Mouse (Mus musculus) MEL (cell line): ENCODE data around the gene Gm4064. TPM values are rescaled to one million over a fixed set of nuclear protein-coding genes. Genes with fewer than 3 reads are reported as not detected.
"Not testable (repeated sequence)": the region's sequence is repeated elsewhere in the genome, so short reads cannot be mapped to it uniquely, and the experiment has no call there.

Source experiments
- DNase-seq: peaks from one replicate; pipeline ENCODE4 v3.0.0; 2011; ENCODE audit warnings: low read depth, low spot score
- H3K27ac ChIP-seq: 2 replicates; pipeline ENCODE4 v1.5.1; 2012; ENCODE audit warnings: low read depth, mild to moderate bottlenecking, control low read depth, low read length, moderate library complexity; ENCODE audit not compliant: control insufficient read depth
- H3K27me3 ChIP-seq, 2 experiments: fragments of 150-350 bp in 1 of 2; sonication (generic) in 1 of 2; 2 replicates each; pipeline ENCODE4 v1.6.1; 2012; ENCODE audit warnings: low read length in 2 of 2, mild to moderate bottlenecking in 2 of 2, improper control_type of control experiment in 1 of 2, moderate library complexity in 1 of 2; ENCODE audit not compliant: insufficient read depth in 2 of 2, control insufficient read depth in 1 of 2
- H3K36me3 ChIP-seq, 2 experiments: 2 replicates each; pipeline ENCODE4 v1.6.1; 2012 to 2014; ENCODE audit warnings: low read length in 2 of 2, improper control_type of control experiment in 1 of 2, inconsistent platforms in 1 of 2, mild to moderate bottlenecking in 1 of 2; ENCODE audit not compliant: insufficient read depth in 2 of 2, control insufficient read depth in 1 of 2
- H3K4me1 ChIP-seq, 2 experiments: fragments of 150-350 bp in 1 of 2; sonication (generic) in 1 of 2; 2 replicates each; pipeline ENCODE4 v1.6.1; 2012; ENCODE audit warnings: low read length in 2 of 2, improper control_type of control experiment in 1 of 2, mild to moderate bottlenecking in 1 of 2; ENCODE audit not compliant: insufficient read depth in 2 of 2, control insufficient read depth in 1 of 2
- H3K4me3 ChIP-seq, 2 experiments: fragments of 150-350 bp in 1 of 2; sonication (generic) in 1 of 2; 2 replicates each; pipeline ENCODE4 v1.5.1; 2012; ENCODE audit warnings: low read depth in 2 of 2, low read length in 2 of 2, mild to moderate bottlenecking in 2 of 2, moderate library complexity in 2 of 2, control low read depth in 1 of 2, improper control_type of control experiment in 1 of 2; ENCODE audit not compliant: control insufficient read depth in 1 of 2, insufficient read depth in 1 of 2
- H3K79me2 ChIP-seq: 2 replicates; pipeline ENCODE4 v1.6.1; 2012; ENCODE audit warnings: mild to moderate bottlenecking, low read length, moderate library complexity; ENCODE audit not compliant: control insufficient read depth, poor library complexity, insufficient read depth
- H3K9ac ChIP-seq: 2 replicates; pipeline ENCODE4 v1.6.1; 2012; ENCODE audit warnings: low read depth, mild to moderate bottlenecking, control low read depth, low read length, moderate library complexity; ENCODE audit not compliant: control insufficient read depth, poor library complexity, severe bottlenecking
- H3K9me3 ChIP-seq: fragments of 150-350 bp; sonication (generic); replicated peaks from 2 replicates; pipeline ENCODE4 v1.6.1; 2012; ENCODE audit warnings: mild to moderate bottlenecking, low read length, improper control_type of control experiment, moderate library complexity; ENCODE audit not compliant: insufficient read depth
- polyA plus RNA-seq, 2 experiments: library from polyadenylated mRNA; stranded (reverse) in 1 of 2; unstranded in 1 of 2; fragments of >175 nt in 1 of 2; fragments of >200 nt in 1 of 2; gene quantifications; 2 replicates each; pipeline versions ENCODE4 v1.2.1 to v1.2.4; 2012; ENCODE audit warnings: low replicate concordance in 2 of 2, low read depth in 1 of 2; ENCODE audit not compliant: insufficient read length in 2 of 2, insufficient read depth in 1 of 2, missing spikeins in 1 of 2
- total RNA-seq: library from RNA; depleted of rRNA; stranded (reverse); fragments of 300-350 nt; gene quantifications from 2 replicates; pipeline ENCODE4 v1.2.3, GENCODE M21; 2012; rRNA removed

Gm4064 gene
- total RNA-seq = not detected in 2 replicates
- polyA plus RNA-seq = not detected

- H3K9me3 ChIP-seq, H3K9ac ChIP-seq, DNase-seq, H3K79me2 ChIP-seq, H3K36me3 ChIP-seq, H3K4me3 ChIP-seq, H3K4me1 ChIP-seq, H3K27ac ChIP-seq, H3K27me3 ChIP-seq: not testable (repeated sequence)
Observed at GRCm38 (mm10) chrY:2796105-2796504, at the start of gene Gm4064. Gene Gm4064 (minus strand): TSS chrY:2796205.

DNA sequence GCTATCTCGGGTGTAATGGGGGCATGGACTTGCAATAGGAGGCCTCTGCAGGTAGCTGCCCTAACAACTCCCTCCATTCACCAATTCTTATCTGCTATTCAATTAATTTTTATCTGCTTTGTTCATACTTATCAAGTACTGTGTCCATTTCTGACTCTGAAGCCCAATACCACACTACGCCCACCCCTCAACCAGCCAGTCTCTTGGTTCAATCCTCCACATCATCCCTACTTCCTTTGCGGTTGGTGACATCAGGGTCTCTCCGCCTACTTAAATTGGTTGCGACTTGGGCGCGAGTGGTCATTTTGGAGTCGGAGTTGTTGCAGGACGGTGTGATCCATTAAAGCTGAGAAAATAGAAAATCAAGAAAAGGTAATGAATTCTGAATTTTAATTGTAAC lies 34.4 kb upstream of the Gm4064 start, which contains the start of the genes Rbmy and Gm10256:
TSS of gene Rbmy (plus strand) at position 301 of the 400 bp plus-strand sequence.
TSS of gene Gm10256 (plus strand) at position 320 of the 400 bp plus-strand sequence.
- DNase-seq, H3K27me3 ChIP-seq, H3K4me3 ChIP-seq, H3K4me1 ChIP-seq, H3K9ac ChIP-seq, H3K79me2 ChIP-seq, H3K36me3 ChIP-seq, H3K27ac ChIP-seq, H3K9me3 ChIP-seq: not testable (repeated sequence)

Other genes starting within 250 kb of the Gm4064 start
- not detected in 2 replicates for gene H2al2c, start 197.1 kb downstream of the Gm4064 start, total RNA-seq
- not detected for gene H2al2c, start 197.1 kb downstream of the Gm4064 start, polyA plus RNA-seq
- gene Sry, start 132.5 kb downstream of the Gm4064 start, total RNA-seq = not detected in 2 replicates
- gene Sry, start 132.5 kb downstream of the Gm4064 start, polyA plus RNA-seq = not detected
- not detected in 2 replicates for gene H2al2b, start 75.5 kb downstream of the Gm4064 start, total RNA-seq
- gene H2al2b, start 75.5 kb downstream of the Gm4064 start, polyA plus RNA-seq = not detected
- gene Rbmy, start 34.5 kb upstream of the Gm4064 start, total RNA-seq = not detected in 2 replicates
- not detected for gene Rbmy, start 34.5 kb upstream of the Gm4064 start, polyA plus RNA-seq
- not detected in 2 replicates for gene Gm10256, start 34.5 kb upstream of the Gm4064 start, total RNA-seq
- not detected for gene Gm10256, start 34.5 kb upstream of the Gm4064 start, polyA plus RNA-seq
- gene Gm10352, start 104.8 kb upstream of the Gm4064 start, total RNA-seq = not detected in 2 replicates
- gene Gm10352, start 104.8 kb upstream of the Gm4064 start, polyA plus RNA-seq = not detected
- gene Gm29289, start 136.4 kb upstream of the Gm4064 start, total RNA-seq = not detected in 2 replicates
- not detected for gene Gm29289, start 136.4 kb upstream of the Gm4064 start, polyA plus RNA-seq